Mouse (Mus musculus) MEL (cell line): Measurements from ENCODE around the gene Ttc9.
A peak's percentile ranks its signal among the peaks of the same experiment; 100 is the strongest.

ENCODE experiments used
- EP300 ChIP-seq, 2 experiments: IDR thresholded peaks; 2 replicates each; pipeline ENCODE4 v1.6.1; 2011; ENCODE audit warnings: improper control_type of control experiment in 2 of 2, low read length in 2 of 2, low read depth in 1 of 2, mild to moderate bottlenecking in 1 of 2
- MAZ ChIP-seq: IDR thresholded peaks from 2 replicates; pipeline ENCODE4 v1.6.1; 2012; ENCODE audit warnings: low read depth, mild to moderate bottlenecking, inconsistent platforms, low read length, improper control_type of control experiment
- MXI1 ChIP-seq: IDR thresholded peaks from 2 replicates; pipeline ENCODE4 v1.6.1; 2011; ENCODE audit warnings: mild to moderate bottlenecking, low read depth, low read length, improper control_type of control experiment
- MYC ChIP-seq: IDR thresholded peaks from 2 replicates; pipeline ENCODE4 v1.6.1; 2011; ENCODE audit warnings: low read depth, mild to moderate bottlenecking, low read length, improper control_type of control experiment, moderate library complexity
- POLR2A ChIP-seq, 2 experiments: IDR thresholded peaks; 2 replicates each; pipeline ENCODE4 v1.6.1; 2011 to 2012; ENCODE audit warnings: low read length in 2 of 2, mild to moderate bottlenecking in 2 of 2, control low read depth in 1 of 2, improper control_type of control experiment in 1 of 2, low read depth in 1 of 2, moderate library complexity in 1 of 2; ENCODE audit not compliant: control insufficient read depth in 1 of 2, insufficient read depth in 1 of 2, poor library complexity in 1 of 2
- TAL1 ChIP-seq: IDR thresholded peaks from 2 replicates; pipeline ENCODE4 v1.6.1; 2012; ENCODE audit warnings: mild to moderate bottlenecking, inconsistent platforms, low read length, moderate library complexity, mixed read lengths
- TBP ChIP-seq: IDR thresholded peaks from 2 replicates; pipeline ENCODE4 v1.8.0; 2011; ENCODE audit warnings: low read depth, low read length, improper control_type of control experiment

- TF ChIP-seq MYC, result 0 out of 2 replicates have a peak, but pooled peaks have one; percentile 41
- peak; percentile 90 for TF ChIP-seq MXI1
- peak in 1 of 2 experiments; percentile 77; a peak in 2 of 4 replicates for TF ChIP-seq POLR2A (IDR thresholded peaks at IDR 0.05; ENCODE audit: control insufficient read depth in 1 of 2, insufficient read depth in 1 of 2, low read depth in 1 of 2, low read length in 2 of 2, poor library complexity in 1 of 2)
- peak; percentile 56 for TF ChIP-seq TAL1
- peak; percentile 81 for TF ChIP-seq TBP
- TF ChIP-seq EP300 (IDR thresholded peaks at IDR 0.05; ENCODE audit: low read depth in 1 of 2, low read length in 2 of 2), result peak in 1 of 2 experiments; percentile 69; a peak in 2 of 4 replicates
- peak; percentile 63; the same call in 1 of the 2 replicates for TF ChIP-seq MAZ
These were observed 36.0 kb upstream of the Ttc9 start, which contains the start of gene Med6 for GRCm38 (mm10) chr12:81594902-81595671.
